Mouse (Mus musculus): Measurements from ENCODE around the gene Mx1.

DNA sequence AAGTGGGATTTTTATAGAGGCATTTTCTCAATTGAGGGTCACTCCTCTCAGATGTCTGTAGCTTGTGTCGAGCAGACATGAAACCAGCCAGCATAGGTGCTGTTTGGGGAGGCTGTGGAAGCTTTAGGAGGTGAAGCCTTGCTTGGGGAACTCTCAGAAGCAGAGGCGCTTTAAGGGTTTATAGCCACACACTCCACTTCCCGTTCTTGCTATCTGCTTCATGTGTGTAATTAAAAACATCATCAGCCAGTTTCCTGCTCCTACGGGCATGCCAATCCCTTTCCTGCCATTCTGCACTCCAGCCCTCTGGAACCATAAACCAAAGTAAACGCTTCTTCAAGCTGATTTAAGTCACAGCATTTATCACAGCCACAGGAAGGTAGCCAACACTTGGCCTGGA lies 48.1 kb upstream of the Mx1 start:
- no peak for TF ChIP-seq CTCF (IDR thresholded peaks at IDR 0.05 in 2 of 3, conservative IDR thresholded peaks at IDR 0.05 in 1 of 3; ENCODE audit: control insufficient read depth in 1 of 3, insufficient read depth in 1 of 3, low read depth in 2 of 3, low read length in 3 of 3, poor library complexity in 1 of 3, severe bottlenecking in 1 of 3)
- TF ChIP-seq TAL1 (IDR thresholded peaks at IDR 0.05; ENCODE audit: low read length), result no peak
- no peak for TF ChIP-seq MEF2A (IDR thresholded peaks at IDR 0.05; ENCODE audit: extremely low read depth, insufficient replicate concordance, low read depth, low read length, poor library complexity, severe bottlenecking)
- no peak for TF ChIP-seq GABPA (IDR thresholded peaks at IDR 0.05; ENCODE audit: low read depth, low read length)
- no peak for TF ChIP-seq POLR2A (IDR thresholded peaks at IDR 0.05; ENCODE audit: control insufficient read depth in 1 of 2, insufficient read depth in 1 of 2, low read depth in 1 of 2, low read length in 2 of 2, poor library complexity in 1 of 2)
- TF ChIP-seq CHD1 (IDR thresholded peaks at IDR 0.05; ENCODE audit: low read depth, low read length), result no peak
- peak; percentile 58 for TF ChIP-seq GATA1 (IDR thresholded peaks at IDR 0.05; ENCODE audit: low read depth, low read length)
- TF ChIP-seq MXI1 (IDR thresholded peaks at IDR 0.05; ENCODE audit: low read depth, low read length), result peak; percentile 74
- peak; percentile 78; the same call in 1 of the 2 replicates for TF ChIP-seq SIN3A (IDR thresholded peaks at IDR 0.05; ENCODE audit: low read length)
- TF ChIP-seq HCFC1 (IDR thresholded peaks at IDR 0.05; ENCODE audit: low read depth, low read length), result no peak
- TF ChIP-seq MYB (IDR thresholded peaks at IDR 0.05; ENCODE audit: low read depth, low read length), result no peak
- peak in 1 of 2 experiments; percentile 40; a peak in 1 of 4 replicates for TF ChIP-seq EP300 (IDR thresholded peaks at IDR 0.05; ENCODE audit: low read depth in 1 of 2, low read length in 2 of 2)
- TF ChIP-seq ZC3H11A (IDR thresholded peaks at IDR 0.05; ENCODE audit: low read depth, low read length), result no peak
